In genomic region chr8:126802641-126803040, GRCm38 (mm10) we compare ENCODE assay signal across 15 mouse cellular contexts.
"Had no signal": no experiment of that assay in that cellular context is flagged by ENCODE, and none has a peak within 500 bp of the region (broad histone marks: within the 10 kb centered on the region; RNA-seq: fewer than 3 reads in every experiment).

No protein-coding gene starts in this region.

- H3K9me3 ChIP-seq: limb, embryonic 12.5 days; liver, embryonic 15.5 days; lung, embryonic 15.5 days; midbrain, embryonic 10.5 days; neural tube, embryonic 15.5 days had no signal

- H3K4me3 ChIP-seq: layer of hippocampus, adult 2 months; limb, embryonic 12.5 days; liver, embryonic 15.5 days; lung, embryonic 15.5 days; midbrain, embryonic 10.5 days; myocyte; neural tube, embryonic 15.5 days had no signal

- H3K27ac ChIP-seq: layer of hippocampus, adult 2 months; limb, embryonic 12.5 days; liver, embryonic 15.5 days; lung, embryonic 15.5 days; midbrain, embryonic 10.5 days; neural tube, embryonic 15.5 days had no signal

- H3K36me3 ChIP-seq: limb, embryonic 12.5 days; liver, embryonic 15.5 days; lung, embryonic 15.5 days; midbrain, embryonic 10.5 days; neural tube, embryonic 15.5 days had no signal

- H3K9ac ChIP-seq: limb, embryonic 12.5 days; liver, embryonic 15.5 days; lung, embryonic 15.5 days; neural tube, embryonic 15.5 days had no signal

- H3K4me2 ChIP-seq: limb, embryonic 12.5 days; liver, embryonic 15.5 days; lung, embryonic 15.5 days; neural tube, embryonic 15.5 days had no signal

- DNase-seq: kidney, adult 18-20 months; kidney, postnatal 10 days; kidney, postnatal 4 days; lung, postnatal 14 days; midbrain, embryonic 14.5 days; right cerebral cortex, postnatal 4 days; spleen, adult 18-20 months; thymus, postnatal 36 days had no signal

- H3K4me1 ChIP-seq: neural tube, embryonic 15.5 days had no signal

- H3K27me3 ChIP-seq: limb, embryonic 12.5 days; liver, embryonic 15.5 days; lung, embryonic 15.5 days; neural tube, embryonic 15.5 days had no signal
